Mouse (Mus musculus) brain, embryonic 18.5 days (tissue): ENCODE results near the gene Kcnh1.

Experiments
- DNase-seq: peaks from one replicate; pipeline ENCODE4 v3.0.0-alpha.2; 2012; ENCODE audit warnings: low read depth, low spot score

Gene Kcnh1

GRCm38 (mm10) chr1:192266956-192267355 is 76.4 kb downstream of the Kcnh1 start:
- DNase-seq: no peak

GRCm38 (mm10) chr1:192268878-192269277 is 78.3 kb downstream of the Kcnh1 start:
- DNase-seq: no peak

- DNase-seq: no peak
Observed at GRCm38 (mm10) chr1:192269911-192270310, 79.3 kb downstream of the Kcnh1 start.

- DNase-seq: no peak
Observed at GRCm38 (mm10) chr1:192277801-192278385, 87.3 kb downstream of the Kcnh1 start.

- no peak for DNase-seq
Observed at GRCm38 (mm10) chr1:192284340-192284739, 93.8 kb downstream of the Kcnh1 start.

- no peak for DNase-seq
Observed at GRCm38 (mm10) chr1:192284950-192285349, 94.4 kb downstream of the Kcnh1 start.

- no peak for DNase-seq
Observed at GRCm38 (mm10) chr1:192288456-192288855, 97.9 kb downstream of the Kcnh1 start.

- no peak for DNase-seq
Observed at GRCm38 (mm10) chr1:192291286-192291685, 100.7 kb downstream of the Kcnh1 start.

GRCm38 (mm10) chr1:192293391-192293790 is 102.8 kb downstream of the Kcnh1 start:
- no peak for DNase-seq

- DNase-seq: no peak
Observed at GRCm38 (mm10) chr1:192293921-192294320, 103.3 kb downstream of the Kcnh1 start.

GRCm38 (mm10) chr1:192295243-192295860 is 104.8 kb downstream of the Kcnh1 start:
- no peak for DNase-seq

GRCm38 (mm10) chr1:192295902-192296301 is 105.3 kb downstream of the Kcnh1 start:
- no peak for DNase-seq

- DNase-seq: no peak
Observed at GRCm38 (mm10) chr1:192297481-192298128, 107.0 kb downstream of the Kcnh1 start.

- no peak for DNase-seq
Observed at GRCm38 (mm10) chr1:192300417-192300816, 109.8 kb downstream of the Kcnh1 start.

GRCm38 (mm10) chr1:192303615-192304014 is 113.0 kb downstream of the Kcnh1 start:
- DNase-seq: no peak

- no peak for DNase-seq
Observed at GRCm38 (mm10) chr1:192305155-192305554, 114.6 kb downstream of the Kcnh1 start.

GRCm38 (mm10) chr1:192307055-192307454 is 116.5 kb downstream of the Kcnh1 start:
- no peak for DNase-seq

- no peak for DNase-seq
Observed at GRCm38 (mm10) chr1:192311298-192311697, 120.7 kb downstream of the Kcnh1 start.

- DNase-seq: no peak
Observed at GRCm38 (mm10) chr1:192311851-192312438, 121.4 kb downstream of the Kcnh1 start.

GRCm38 (mm10) chr1:192312446-192312845 is 121.9 kb downstream of the Kcnh1 start:
- DNase-seq: no peak

- DNase-seq: no peak
Observed at GRCm38 (mm10) chr1:192312998-192313397, 122.4 kb downstream of the Kcnh1 start.

- no peak for DNase-seq
Observed at GRCm38 (mm10) chr1:192313571-192313972, 123.0 kb downstream of the Kcnh1 start.

GRCm38 (mm10) chr1:192314044-192314443 is 123.5 kb downstream of the Kcnh1 start:
- DNase-seq: no peak
